Mouse (Mus musculus): ENCODE results near the gene Wt1.

- TF ChIP-seq GATA1 (IDR thresholded peaks at IDR 0.05; ENCODE audit: borderline replicate concordance, low read length) (no peak), FLI1 (IDR thresholded peaks at IDR 0.05; ENCODE audit: low read length) (no peak)
These were observed 4.1 kb upstream of the Wt1 start for GRCm38 (mm10) chr2:105122216-105122615.
